Mouse (Mus musculus) forebrain, embryonic 14.5 days (tissue): Measurements from ENCODE around the gene Gm6871. TPM values are rescaled to one million over a fixed set of nuclear protein-coding genes. Genes with fewer than 3 reads are reported as not detected.

Source experiments
- polyA plus RNA-seq: library from polyadenylated mRNA; unstranded; fragments of >200 nt; fragmentation: Nextera tagmentation; extraction: Ambion mirVana; gene quantifications from 2 replicates; pipeline ENCODE4 v1.2.1, GENCODE M21; 2014

Gm6871 gene
- polyA plus RNA-seq, 1 experiment from 2014 or later: not detected

Other genes with a start within 250 kb of the Gm6871 start
- 10.1 and 11.2 TPM in 2 replicates for gene AI987944, start 180.3 kb downstream of the Gm6871 start, polyA plus RNA-seq
- 0.24 and 0.28 TPM in 2 replicates for gene Vmn2r57, start 125.0 kb downstream of the Gm6871 start, polyA plus RNA-seq
- gene Gm20449, start 74.2 kb downstream of the Gm6871 start, polyA plus RNA-seq: 0.10 TPM in 1 of 2 replicates, not detected in the other
- gene AW146154, start 73.8 kb downstream of the Gm6871 start, polyA plus RNA-seq: 5.1 and 5.2 TPM in 2 replicates
- 18.5 and 22.9 TPM in 2 replicates for gene 2610021A01Rik, start 25.6 kb upstream of the Gm6871 start, polyA plus RNA-seq
- 27.9 and 30.2 TPM in 2 replicates for gene Zfp788, start 59.5 kb upstream of the Gm6871 start, polyA plus RNA-seq